Mouse (Mus musculus): ENCODE results near the gene Ccz1.

Ccz1 gene

DNA sequence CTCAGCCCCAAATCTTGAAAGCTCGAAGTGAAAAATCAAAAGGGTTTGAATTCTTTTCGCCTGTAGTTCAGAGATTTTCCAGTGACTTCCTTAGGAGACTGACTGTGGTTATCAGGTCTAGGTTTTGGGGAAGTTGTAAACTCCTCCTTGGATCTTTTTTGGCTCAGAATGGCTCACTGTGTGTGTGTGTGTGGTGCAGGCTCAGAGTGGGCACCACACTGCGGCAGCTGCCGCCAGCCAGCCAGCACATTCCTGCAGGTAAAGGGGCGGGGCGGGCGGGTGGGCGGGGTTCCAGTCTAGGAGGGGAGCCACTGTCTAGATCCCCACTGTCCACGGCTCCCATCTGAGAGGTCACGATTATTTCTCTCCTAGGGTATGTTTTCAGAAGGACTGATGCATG, 73.1 kb downstream of the Ccz1 start:
- DNase-seq (ENCODE audit: low spot score), result no peak
